Mouse (Mus musculus): ENCODE measurements around the gene Nrgn.

Gene Nrgn

DNA sequence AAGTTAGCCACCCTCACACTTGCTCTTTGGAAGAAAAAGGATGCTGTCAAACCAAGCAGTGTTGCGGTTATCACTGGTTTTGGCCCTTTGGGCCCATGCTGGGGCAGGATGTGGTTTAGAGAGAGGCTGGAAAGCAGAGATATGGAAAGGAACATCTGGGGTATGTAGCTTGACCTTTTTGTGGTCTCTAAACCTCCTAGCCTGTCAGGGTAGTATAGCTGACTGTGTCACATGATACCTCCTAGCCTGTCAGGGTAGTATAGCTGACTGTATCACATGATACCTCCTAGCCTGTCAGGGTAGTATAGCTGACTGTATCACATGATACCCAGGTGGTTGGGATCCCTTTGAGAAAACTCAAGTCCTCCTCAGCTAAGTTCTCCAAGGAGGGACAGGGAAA lies 1.6 kb upstream of the Nrgn start:
- no peak for DNase-seq

DNA sequence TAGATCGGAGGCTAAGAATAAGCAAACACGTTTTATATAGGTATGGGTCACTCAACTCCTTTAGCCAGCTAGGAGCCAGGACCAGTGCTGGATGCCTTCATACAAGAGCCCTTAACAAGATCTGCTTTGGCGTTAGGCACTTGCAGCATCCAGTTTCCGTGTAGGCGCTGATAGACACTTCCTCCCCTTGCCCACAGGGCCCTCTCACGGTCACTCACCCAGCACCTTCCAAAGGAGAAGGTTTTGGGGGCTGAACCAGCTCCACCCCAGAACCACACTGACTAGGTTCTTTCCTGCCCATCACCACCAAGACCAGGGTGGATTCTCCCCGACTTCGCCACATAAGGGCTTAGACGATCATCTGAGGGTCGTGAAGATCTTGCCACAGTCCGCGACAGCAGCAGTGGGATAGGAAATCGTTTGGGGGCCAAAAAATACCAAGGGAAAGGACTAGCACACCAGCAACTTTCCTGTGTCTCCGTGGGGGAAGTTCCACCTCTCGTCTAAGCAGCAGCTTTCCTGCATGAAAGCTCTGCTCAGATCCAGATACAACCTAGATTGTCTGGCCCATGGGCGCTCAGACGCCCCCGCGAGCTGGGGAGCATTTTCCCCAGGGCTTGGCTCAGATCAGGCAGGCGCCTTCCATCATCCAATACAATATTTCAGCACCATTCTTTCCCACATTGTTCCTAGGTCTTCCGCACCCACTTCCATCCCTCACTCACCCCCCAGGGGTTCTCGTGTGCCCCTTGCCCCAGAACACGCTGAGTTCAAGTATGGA lies 763 bp downstream of the Nrgn start:
- DNase-seq = no peak

DNA sequence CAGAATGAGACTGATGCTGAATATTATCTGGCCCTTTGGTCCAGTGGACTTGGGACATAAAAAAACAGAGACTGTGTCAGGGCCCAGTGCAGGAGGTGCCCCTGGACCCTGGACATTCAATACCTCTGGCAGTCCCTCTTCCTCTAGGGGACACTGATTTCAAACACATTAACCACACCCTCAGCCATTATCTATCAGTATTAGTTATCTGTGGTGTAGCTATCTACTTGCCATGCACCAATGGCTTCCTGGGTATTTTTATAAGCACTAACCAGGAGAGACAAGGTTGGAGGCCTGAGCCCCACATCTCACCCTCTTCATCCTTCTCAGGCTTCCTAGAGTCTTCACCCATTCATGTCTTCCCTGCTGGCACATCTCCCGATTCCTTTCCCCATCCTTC lies 2.3 kb downstream of the Nrgn start:
- no peak for DNase-seq

DNA sequence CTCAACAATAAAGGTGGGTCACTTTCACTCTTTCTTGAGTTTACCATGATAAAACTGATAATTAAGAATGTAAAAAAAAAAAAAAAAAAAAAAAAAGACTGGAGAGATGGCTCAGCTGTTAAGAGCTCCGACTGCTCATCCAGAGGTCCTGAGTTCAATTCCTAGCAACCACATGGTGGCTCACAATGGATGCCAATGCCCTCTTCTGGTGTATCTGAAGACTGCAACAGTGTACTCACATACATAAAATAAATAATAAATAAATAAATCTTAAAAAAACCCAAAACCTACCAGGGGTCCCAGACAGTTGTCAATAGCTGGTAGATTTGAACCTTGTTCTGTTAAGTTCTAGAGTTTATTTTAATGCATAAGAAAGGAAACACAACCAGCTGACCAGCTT lies 5.8 kb downstream of the Nrgn start:
- no peak for DNase-seq

DNA sequence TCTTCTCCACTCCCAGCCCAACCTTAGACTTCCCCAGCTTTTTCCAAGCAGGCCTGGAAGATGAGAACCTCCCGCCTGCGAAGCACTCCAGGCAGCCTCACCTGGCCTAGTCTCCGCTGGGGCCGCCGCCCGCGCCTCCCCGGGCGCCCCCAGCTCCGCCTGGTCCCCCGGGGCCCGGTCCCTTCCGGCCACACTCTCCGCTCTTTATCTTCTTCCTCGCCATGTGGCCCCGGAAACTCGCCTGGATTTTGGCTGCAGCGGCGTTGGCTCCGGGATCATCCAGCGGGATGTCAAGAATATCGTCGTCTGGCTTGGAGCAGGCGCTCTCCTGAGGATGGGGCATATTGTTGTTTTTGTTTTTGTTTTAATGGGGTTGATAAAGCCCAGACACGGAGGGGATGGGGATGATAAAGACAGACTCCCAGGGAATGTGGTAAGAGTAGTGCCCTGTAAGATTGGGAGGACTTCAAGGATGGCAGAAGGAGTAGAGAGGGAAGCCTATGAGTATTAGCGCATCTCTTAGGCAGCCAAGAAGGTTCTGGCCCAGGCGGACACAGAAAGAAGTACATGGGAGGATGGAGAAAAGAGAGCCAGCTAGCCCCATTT lies 6.8 kb downstream of the Nrgn start:
- DNase-seq = no peak

GRCm38 (mm10) chr9:37545166-37545610 lies 7.5 kb downstream of the Nrgn start:
- no peak for DNase-seq

GRCm38 (mm10) chr9:37544447-37545165 lies 8.1 kb downstream of the Nrgn start:
- DNase-seq = peak; percentile 71 to 72

- DNase-seq = no peak
These were observed 8.7 kb downstream of the Nrgn start for GRCm38 (mm10) chr9:37543869-37544440.

- DNase-seq = no peak
These were observed 10.7 kb downstream of the Nrgn start for GRCm38 (mm10) chr9:37541851-37542642.

GRCm38 (mm10) chr9:37540701-37541575 lies 11.8 kb downstream of the Nrgn start:
- DNase-seq = no peak

DNA sequence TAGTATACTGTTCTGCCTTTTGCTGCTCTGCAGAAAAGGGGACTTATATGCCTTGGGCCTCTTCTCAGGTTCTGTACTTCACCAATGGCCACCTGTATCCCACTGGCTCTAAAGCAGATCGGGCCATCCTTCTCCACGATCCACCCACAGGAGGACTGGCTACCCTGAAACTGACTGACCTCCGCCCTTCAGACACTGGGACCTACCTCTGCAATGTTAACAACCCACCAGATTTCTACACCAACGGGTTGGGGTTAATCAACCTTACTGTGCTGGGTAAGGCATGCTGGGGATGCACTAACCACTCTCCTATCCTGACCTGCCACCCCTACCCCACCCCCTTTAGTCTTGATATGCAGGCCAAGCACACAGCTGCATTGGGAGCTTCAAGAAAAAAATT lies 12.5 kb downstream of the Nrgn start:
- DNase-seq = no peak

DNA sequence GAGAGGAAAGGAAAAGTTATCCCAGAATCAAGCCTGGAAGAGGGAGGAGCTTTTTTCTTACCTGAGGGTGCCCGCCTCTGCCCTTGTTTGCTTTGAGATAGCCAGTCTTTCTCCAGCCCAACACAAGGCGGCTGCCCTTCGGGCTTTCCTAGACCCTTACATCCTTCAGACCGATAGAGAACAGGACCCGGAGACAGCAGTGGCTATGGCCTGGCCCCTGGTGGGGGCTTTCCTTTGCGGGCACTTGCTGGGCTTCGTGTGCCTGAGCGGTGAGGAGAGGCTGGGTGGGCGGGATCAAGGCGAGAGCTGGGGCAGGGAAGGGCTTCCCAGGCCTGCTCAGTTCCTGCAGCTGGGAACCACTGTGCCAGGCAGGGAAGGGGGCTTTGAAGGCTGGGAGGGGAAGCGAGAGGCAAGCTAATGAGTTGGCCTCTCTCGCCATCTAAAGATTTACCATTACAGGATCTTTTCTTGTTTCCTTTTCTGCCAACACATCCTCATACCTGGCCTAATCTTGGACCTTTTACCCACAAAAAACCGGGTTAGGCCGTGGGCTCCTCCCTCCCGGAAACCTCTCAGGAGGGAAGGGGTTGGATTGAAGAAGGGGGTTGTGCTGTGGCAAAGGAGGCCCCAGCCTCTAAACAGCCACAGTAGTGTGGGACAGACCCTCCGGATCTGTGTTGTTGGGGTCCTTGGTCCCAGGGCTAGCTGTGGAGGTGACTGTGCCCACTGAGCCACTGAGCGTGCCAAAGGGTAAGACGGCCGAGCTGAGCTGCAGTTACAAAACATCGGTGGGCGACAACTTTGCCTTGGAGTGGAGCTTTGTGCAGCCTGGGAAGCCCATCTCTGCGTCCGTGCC lies 13.3 kb downstream of the Nrgn start, which contains the start of gene Vsig2:
Gene Vsig2, plus strand, starts transcription at position 86 of the 856 bp plus-strand sequence.
- no peak for DNase-seq

DNA sequence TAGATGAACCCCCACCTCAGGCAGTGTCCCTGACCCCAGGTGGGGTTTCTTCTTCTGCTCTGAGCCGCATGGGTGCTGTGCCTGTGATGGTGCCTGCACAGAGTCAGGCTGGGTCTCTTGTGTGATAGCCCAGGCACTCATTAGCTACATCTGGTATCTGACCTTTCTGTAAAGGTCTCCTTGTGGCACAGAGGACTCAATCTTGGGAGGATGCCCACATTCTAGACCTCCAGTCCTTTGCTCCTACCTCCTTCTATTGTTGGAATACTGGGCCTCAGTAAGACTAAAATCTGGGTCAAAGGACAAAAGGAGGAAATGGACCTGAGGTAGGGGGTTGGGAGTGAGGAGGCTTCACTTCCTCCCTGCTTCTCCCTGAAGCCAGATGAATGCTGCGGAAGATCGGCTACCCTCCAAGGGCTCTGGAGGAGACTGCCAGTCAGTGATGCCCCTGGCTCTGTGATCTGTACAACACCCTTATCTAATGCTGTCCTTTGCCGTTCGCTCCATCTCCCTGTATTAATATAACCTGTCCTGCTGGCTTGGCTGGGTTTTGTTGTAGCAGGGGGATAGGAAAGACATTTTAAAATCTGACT lies 14.9 kb downstream of the Nrgn start:
- no peak for DNase-seq

GRCm38 (mm10) chr9:37536851-37537250 lies 15.9 kb downstream of the Nrgn start:
- DNase-seq = no peak

GRCm38 (mm10) chr9:37530888-37531705 lies 21.6 kb downstream of the Nrgn start:
- peak in 1 of 2 experiments; percentile 47 for DNase-seq

DNA sequence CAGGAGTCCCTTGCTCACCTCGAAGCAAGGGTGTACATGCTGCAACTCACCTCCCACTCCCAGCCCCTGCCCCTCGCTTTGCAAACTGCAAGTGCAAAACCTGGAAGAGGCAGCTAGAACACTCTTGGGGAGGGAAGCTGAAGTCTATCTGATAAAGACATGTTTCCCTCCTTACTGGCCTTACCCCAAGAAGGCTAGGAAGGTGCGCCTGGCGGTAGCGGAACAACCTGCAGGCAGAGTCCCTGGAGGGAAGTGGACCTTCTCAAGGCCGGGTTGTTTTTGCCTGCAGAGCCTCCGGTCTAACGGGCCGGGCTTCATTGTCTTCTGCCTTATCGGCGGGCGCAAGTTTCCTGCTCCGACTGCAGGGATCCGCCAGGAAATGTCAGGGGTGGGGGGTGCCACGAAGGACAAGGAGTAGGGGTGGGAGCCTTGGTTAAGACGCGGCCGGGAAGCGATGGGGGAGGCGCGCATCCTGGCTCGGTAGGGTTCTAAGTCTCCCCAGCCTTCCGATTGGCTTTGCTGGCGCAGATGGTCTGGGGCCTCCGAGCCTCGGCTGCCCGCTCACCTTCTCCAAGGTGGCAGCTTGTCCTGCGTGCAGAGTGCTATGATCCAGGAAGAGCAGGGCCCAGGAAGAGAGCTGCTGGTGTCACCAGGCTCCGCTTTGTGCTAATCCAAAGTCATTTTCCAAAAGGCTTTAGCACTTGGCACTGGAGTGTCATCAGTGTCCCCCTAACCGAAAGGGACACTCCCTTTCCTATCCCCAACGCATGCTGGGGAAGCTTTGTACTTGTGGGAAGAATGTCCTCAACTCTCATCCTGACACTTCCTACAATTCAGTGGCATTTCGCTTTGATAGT lies 22.4 kb downstream of the Nrgn start:
- peak; percentile 45 to 52 for DNase-seq

DNA sequence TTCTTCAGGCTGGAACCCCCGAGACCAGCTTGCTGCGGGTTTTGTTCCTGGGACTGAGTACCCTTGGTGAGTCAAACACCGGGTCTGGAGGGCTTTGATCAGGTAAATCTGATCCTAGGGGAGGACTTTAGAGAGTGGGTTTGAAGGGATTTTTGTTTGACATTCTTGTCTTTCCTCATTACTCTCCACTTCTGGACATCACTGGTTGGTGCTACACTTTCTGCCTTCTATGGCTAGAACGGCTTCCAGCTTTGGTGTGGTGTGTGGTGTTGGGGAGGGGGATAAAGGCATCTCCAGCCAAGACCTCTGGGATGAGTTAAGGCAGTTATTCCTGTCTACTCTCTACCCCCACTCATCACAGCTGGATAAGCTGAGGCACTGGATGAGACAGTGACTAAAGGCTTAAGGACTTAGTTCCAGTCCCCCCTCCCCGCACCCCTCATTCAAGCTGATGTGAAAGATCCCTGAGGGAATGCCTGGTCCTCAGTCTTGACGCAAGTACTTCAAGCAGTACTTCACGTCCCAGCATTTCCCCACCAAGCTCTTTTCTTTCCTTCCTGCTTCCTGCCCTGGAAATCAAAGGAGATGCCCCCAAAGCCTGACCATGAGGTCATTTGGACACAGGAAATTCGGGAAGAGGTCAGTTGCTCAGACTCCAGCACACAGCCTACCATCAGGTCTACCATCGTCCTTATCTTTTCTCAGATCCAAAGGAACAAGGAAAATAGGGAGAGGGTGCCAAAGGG lies 24.3 kb downstream of the Nrgn start:
- no peak for DNase-seq
